In the genomic region with DNA sequence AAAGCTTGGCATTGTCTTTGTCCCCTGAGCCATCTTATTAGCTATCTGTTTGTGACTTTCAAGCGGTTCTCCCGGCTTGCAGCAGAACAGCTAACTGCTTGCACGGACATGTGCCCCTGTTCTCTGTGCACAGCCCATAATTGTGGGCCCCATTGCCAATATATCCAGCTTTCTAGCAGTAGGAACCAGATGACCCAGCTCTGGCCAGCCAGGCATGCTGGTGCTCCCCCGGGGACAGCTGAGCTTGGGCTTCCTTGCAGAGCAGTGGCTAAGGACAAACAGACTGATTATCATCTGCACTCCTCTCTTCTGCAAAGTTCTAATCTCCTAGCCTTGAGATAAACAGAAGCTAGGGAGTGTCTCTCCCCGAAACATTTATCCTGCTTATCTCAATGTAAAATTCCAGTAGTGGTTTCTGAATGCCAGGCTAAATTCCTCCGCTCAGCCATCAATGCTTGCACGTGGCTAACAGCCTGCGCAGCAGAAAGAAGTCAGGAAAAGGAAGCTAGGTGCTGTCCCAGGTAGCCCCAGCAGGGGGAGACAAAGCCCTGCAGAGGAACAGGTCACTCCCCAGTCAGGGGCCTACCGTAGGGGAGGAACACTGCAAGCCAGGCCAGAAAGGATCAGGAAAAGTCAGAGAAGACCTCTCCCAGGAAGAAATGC, we compare ENCODE assay signal across 8 mouse cellular contexts. TPM values are rescaled to one million over a fixed set of nuclear protein-coding genes. Genes with fewer than 3 reads are reported as not detected.
DNase-seq lines count a peak whose midpoint lies in the region; ATAC-seq lines count a peak whose summit lies in the region.

No protein-coding gene starts in this region.

- DNase-seq in R1 (ENCODE audit: low read depth, low spot score) = peak; percentile 77
- peak; percentile 93 to 96 for DNase-seq in cerebellum, postnatal 25 days
- DNase-seq in gastrocnemius, adult 18-20 months (ENCODE audit: low spot score) = peak; percentile 94
- peak; percentile 93 to 98 for DNase-seq in left cerebral cortex, adult 18-20 months (ENCODE audit: low spot score in 2 of 2)
- DNase-seq in right cerebral cortex, postnatal 10 days (ENCODE audit: low spot score in 2 of 2) = peak; percentile 92 to 96
- peak; percentile 95 for DNase-seq in urinary bladder, postnatal 25 days (ENCODE audit: low spot score)

- H3K27me3 ChIP-seq in hindbrain, embryonic 16.5 days (replicated peaks; ENCODE audit: control insufficient read depth, insufficient read depth, low read length) = no peaks in the 10 kb centered on the region

- H3K9me3 ChIP-seq in hindbrain, embryonic 16.5 days (ENCODE audit: control insufficient read depth, low read length) = no peaks in the 10 kb centered on the region

- no peaks in the 10 kb centered on the region for H3K36me3 ChIP-seq in hindbrain, embryonic 16.5 days (ENCODE audit: control insufficient read depth, insufficient read depth, low read length)

- 15% methylated on average over 9 of the region's 9 CpGs for WGBS in hindbrain, embryonic 16.5 days

- no peak overlapping the region for H3K27ac ChIP-seq in hindbrain, embryonic 16.5 days (ENCODE audit: low read depth, low read length)

- peaks cover 30% of the 10 kb centered on the region for H3K4me1 ChIP-seq in hindbrain, embryonic 16.5 days (ENCODE audit: control insufficient read depth, insufficient read depth, low read depth, low read length)

- ATAC-seq in hindbrain, embryonic 16.5 days = peak; percentile 84
- peak; percentile 86 for ATAC-seq in megakaryocyte progenitor cell, adult 5-6 weeks (replicated peaks; ENCODE audit: poor library complexity)

- H3K4me2 ChIP-seq in hindbrain, embryonic 16.5 days (ENCODE audit: low read length) = no peak overlapping the region; the same call in 1 of the 2 replicates

- H3K4me3 ChIP-seq in hindbrain, embryonic 16.5 days (ENCODE audit: low read length) = no peak overlapping the region

- peak overlapping the region; percentile 32; the same call in 1 of the 2 replicates for H3K9ac ChIP-seq in hindbrain, embryonic 16.5 days (ENCODE audit: low read depth, low read length)

RNA-seq across cellular contexts. Expression of a gene that starts 3.6 kb away (rescaled TPM):
- total RNA-seq in gastrocnemius, adult 18-20 months (2021) = not detected
- 0.36 TPM in 1 of 2 replicates, not detected in the other for polyA plus RNA-seq in hindbrain, embryonic 16.5 days (2015; fragmentation: Nextera tagmentation; extraction: Ambion mirVana)
- total RNA-seq in left cerebral cortex, adult 18-20 months (2021) = not detected
- 0.69 and 1.0 TPM in 2 replicates for total RNA-seq in megakaryocyte progenitor cell, adult 5-6 weeks (2015)
- 2.3 and 3.0 TPM in 2 replicates for total RNA-seq in megakaryocyte progenitor cell, adult 5-6 weeks (2017)

RNA-seq across cellular contexts. Expression of a gene that starts 20.1 kb away (rescaled TPM):
- not detected for total RNA-seq in gastrocnemius, adult 18-20 months (2021)
- polyA plus RNA-seq in hindbrain, embryonic 16.5 days (2015; fragmentation: Nextera tagmentation; extraction: Ambion mirVana) = not detected in 2 replicates
- not detected for total RNA-seq in left cerebral cortex, adult 18-20 months (2021)
- total RNA-seq in megakaryocyte progenitor cell, adult 5-6 weeks (2015) = not detected in 2 replicates
- not detected in 2 replicates for total RNA-seq in megakaryocyte progenitor cell, adult 5-6 weeks (2017)

RNA-seq across cellular contexts. Expression of a gene that starts 25.5 kb away (rescaled TPM):
- 100 to 1,000 TPM; 119 to 121 TPM for total RNA-seq in gastrocnemius, adult 18-20 months (2021)
- polyA plus RNA-seq in hindbrain, embryonic 16.5 days (2015; fragmentation: Nextera tagmentation; extraction: Ambion mirVana) = 40.9 and 43.3 TPM in 2 replicates
- 10 to 100 TPM; 71.0 to 74.6 TPM for total RNA-seq in left cerebral cortex, adult 18-20 months (2021)
- total RNA-seq in megakaryocyte progenitor cell, adult 5-6 weeks (2015) = 70.8 and 70.9 TPM in 2 replicates
- 121 and 127 TPM in 2 replicates for total RNA-seq in megakaryocyte progenitor cell, adult 5-6 weeks (2017)

RNA-seq across cellular contexts. Expression of a gene that starts 58.2 kb away (rescaled TPM):
- total RNA-seq in gastrocnemius, adult 18-20 months (2021) = under 1 TPM; 0.21 to 0.32 TPM
- polyA plus RNA-seq in hindbrain, embryonic 16.5 days (2015; fragmentation: Nextera tagmentation; extraction: Ambion mirVana) = 0.14 and 0.18 TPM in 2 replicates
- total RNA-seq in left cerebral cortex, adult 18-20 months (2021) = 1 to 10 TPM; 1.9 to 2.7 TPM
- total RNA-seq in megakaryocyte progenitor cell, adult 5-6 weeks (2015) = 0.07 and 1.0 TPM in 2 replicates
- total RNA-seq in megakaryocyte progenitor cell, adult 5-6 weeks (2017) = 0.27 and 0.42 TPM in 2 replicates
